Mouse (Mus musculus) E14TG2a.4 (cell line): ENCODE measurements around the gene Cmss1.

Source experiments
- CTCF ChIP-seq: conservative IDR thresholded peaks from 2 replicates; pipeline ENCODE4 v1.5.1; 2014; ENCODE audit warnings: low read length
- POU5F1 ChIP-seq: IDR thresholded peaks from 2 replicates; pipeline ENCODE4 v1.6.1; 2014; ENCODE audit warnings: low read length, borderline replicate concordance

- TF ChIP-seq CTCF (no peak), POU5F1 (no peak)
Measured at GRCm38 (mm10) chr16:57364498-57364897, 242.2 kb downstream of the Cmss1 start.
